Mouse (Mus musculus): ENCODE results near the gene Mapk8ip1.

DNA sequence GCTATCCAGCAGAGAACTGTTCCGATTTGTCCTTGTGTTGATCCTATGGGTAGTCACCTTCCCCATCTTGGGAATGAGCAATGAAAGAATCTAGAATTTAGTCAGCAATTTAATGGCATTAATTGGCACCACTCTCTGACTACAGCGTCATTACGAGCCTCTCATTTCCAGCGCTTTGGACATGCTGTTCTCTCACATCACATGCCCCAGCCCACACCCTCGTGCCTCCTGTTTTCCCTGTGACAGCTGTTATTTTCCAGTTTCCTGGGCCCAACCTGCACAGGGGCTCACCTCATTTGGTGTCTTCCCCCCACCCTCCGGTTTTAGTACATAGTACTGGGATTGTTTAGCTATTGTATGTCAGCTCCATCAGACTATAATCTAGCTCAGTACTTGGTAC, 34.0 kb upstream of the Mapk8ip1 start:
- no peak for TF ChIP-seq CTCF (IDR thresholded peaks at IDR 0.05; ENCODE audit: control insufficient read depth, insufficient read depth, low read length)
- TF ChIP-seq POLR2A (IDR thresholded peaks at IDR 0.05; ENCODE audit: borderline replicate concordance, control insufficient read depth, low read depth, low read length): no peak

All from bone marrow, adult 2 months (tissue).